Mouse (Mus musculus) olfactory bulb, adult 2 months (tissue): ENCODE data around the gene Tmem254b. TPM values are rescaled to one million over a fixed set of nuclear protein-coding genes. Genes with fewer than 3 reads are reported as not detected.
"Not testable (repeated sequence)": the region's sequence is repeated elsewhere in the genome, so short reads cannot be mapped to it uniquely, and the experiment has no call there.

Experiments used
- H3K27ac ChIP-seq: fragments of 200-500 bp; 2 replicates; pipeline ENCODE4 v1.5.1; 2012; ENCODE audit warnings: low read depth, low read length; ENCODE audit not compliant: insufficient read depth
- H3K4me1 ChIP-seq: fragments of 200-500 bp; 2 replicates; pipeline ENCODE4 v1.6.1; 2012; ENCODE audit warnings: low read length; ENCODE audit not compliant: control insufficient read depth, insufficient read depth
- H3K4me3 ChIP-seq: fragments of 200-500 bp; 2 replicates; pipeline ENCODE4 v1.5.1; 2012; ENCODE audit warnings: mild to moderate bottlenecking, low read depth, low read length, moderate library complexity; ENCODE audit not compliant: insufficient read depth
- WGBS: fragments of 180-500 bp; shearing (Covaris S2); methylation state at CpG from one replicate; pipeline ENCODE4 v1.1.7; 2018; 5-methylcytosine and 5-hydroxymethylcytosine counted together
- polyA plus RNA-seq: library from polyadenylated mRNA; stranded (reverse); fragments of >200 nt; gene quantifications from 2 replicates; pipeline ENCODE4 v1.2.4, GENCODE M21; 2012; ENCODE audit warnings: low replicate concordance; ENCODE audit not compliant: missing spikeins, insufficient read depth, insufficient read length

Tmem254b gene
- not detected in 2 replicates for polyA plus RNA-seq

- H3K4me1 ChIP-seq, H3K27ac ChIP-seq, H3K4me3 ChIP-seq: not testable (repeated sequence)
- no CpG with 5 or more reads among the region's 10 CpGs for WGBS
Measured at GRCm38 (mm10) chr14:26206926-26207247, at the start of gene Tmem254b. Gene Tmem254b (minus strand): TSS chr14:26207041.

- not testable (repeated sequence) for H3K4me1 ChIP-seq, H3K4me3 ChIP-seq, H3K27ac ChIP-seq
- no CpG with 5 or more reads among the region's 2 CpGs for WGBS
Measured at GRCm38 (mm10) chr14:26237183-26237582, 30.3 kb upstream of the Tmem254b start.

- no CpG with 5 or more reads among the region's 5 CpGs for WGBS
- H3K27ac ChIP-seq, H3K4me3 ChIP-seq, H3K4me1 ChIP-seq: not testable (repeated sequence)
Measured at GRCm38 (mm10) chr14:26216233-26217000, 9.6 kb upstream of the Tmem254b start.

GRCm38 (mm10) chr14:26206197-26206925, 480 bp downstream of the Tmem254b start:
- not testable (repeated sequence) for H3K4me1 ChIP-seq, H3K4me3 ChIP-seq, H3K27ac ChIP-seq
- no CpG with 5 or more reads among the region's 44 CpGs for WGBS

- no CpG with 5 or more reads among the region's 3 CpGs for WGBS
- H3K4me1 ChIP-seq, H3K27ac ChIP-seq, H3K4me3 ChIP-seq: not testable (repeated sequence)
Measured at GRCm38 (mm10) chr14:26197851-26198250, 9.0 kb downstream of the Tmem254b start.

GRCm38 (mm10) chr14:26188361-26188760, 18.5 kb downstream of the Tmem254b start:
- not testable (repeated sequence) for H3K4me3 ChIP-seq, H3K27ac ChIP-seq, H3K4me1 ChIP-seq
- WGBS: no CpG with 5 or more reads among the region's 8 CpGs

- not testable (repeated sequence) for H3K4me1 ChIP-seq, H3K27ac ChIP-seq, H3K4me3 ChIP-seq
- no CpG with 5 or more reads among the region's 9 CpGs for WGBS
Measured at GRCm38 (mm10) chr14:26186638-26187037, 20.2 kb downstream of the Tmem254b start.

- not testable (repeated sequence) for H3K27ac ChIP-seq, H3K4me3 ChIP-seq, H3K4me1 ChIP-seq
- no CpG with 5 or more reads among the region's 10 CpGs for WGBS
Measured at GRCm38 (mm10) chr14:26182380-26182779, 24.5 kb downstream of the Tmem254b start, which contains the start of gene Plac9b. Gene Plac9b (minus strand): TSS chr14:26182480.

GRCm38 (mm10) chr14:26181660-26182059, 25.2 kb downstream of the Tmem254b start:
- WGBS: no CpG with 5 or more reads among the region's 10 CpGs
- H3K4me3 ChIP-seq, H3K27ac ChIP-seq, H3K4me1 ChIP-seq: not testable (repeated sequence)

GRCm38 (mm10) chr14:26175028-26175427, 31.8 kb downstream of the Tmem254b start:
- no CpG with 5 or more reads among the region's 6 CpGs for WGBS
- H3K4me3 ChIP-seq, H3K27ac ChIP-seq, H3K4me1 ChIP-seq: not testable (repeated sequence)

- not testable (repeated sequence) for H3K4me3 ChIP-seq, H3K4me1 ChIP-seq, H3K27ac ChIP-seq
- no CpG with 5 or more reads among the region's 3 CpGs for whole genome bisulfite sequencing
Measured at GRCm38 (mm10) chr14:26173955-26174354, 32.9 kb downstream of the Tmem254b start.

GRCm38 (mm10) chr14:26165266-26165665, 41.6 kb downstream of the Tmem254b start:
- H3K27ac ChIP-seq, H3K4me3 ChIP-seq, H3K4me1 ChIP-seq: not testable (repeated sequence)
- no CpG with 5 or more reads among the region's 12 CpGs for WGBS

GRCm38 (mm10) chr14:26162423-26162822, 44.4 kb downstream of the Tmem254b start:
- not testable (repeated sequence) for H3K27ac ChIP-seq, H3K4me3 ChIP-seq, H3K4me1 ChIP-seq
- no CpG with 5 or more reads among the region's 5 CpGs for WGBS

GRCm38 (mm10) chr14:26161156-26161555, 45.7 kb downstream of the Tmem254b start:
- no CpG with 5 or more reads among the region's 9 CpGs for WGBS

GRCm38 (mm10) chr14:26156032-26156431, 50.8 kb downstream of the Tmem254b start:
- H3K4me3 ChIP-seq, H3K27ac ChIP-seq, H3K4me1 ChIP-seq: not testable (repeated sequence)
- WGBS: no CpG with 5 or more reads among the region's 7 CpGs

More at GRCm38 (mm10) chr14:26161156-26161555, 45.7 kb downstream of the Tmem254b start:
- not testable (repeated sequence) for H3K4me3 ChIP-seq, H3K4me1 ChIP-seq, H3K27ac ChIP-seq
